Mouse (Mus musculus): ENCODE results near the gene C1ql4.
"Not testable (repeated sequence)": the region's sequence is repeated elsewhere in the genome, so short reads cannot be mapped to it uniquely, and the experiment has no call there.

The C1ql4 gene

GRCm38 (mm10) chr15:99097840-99098492, 10.3 kb upstream of the C1ql4 start:
- no peak for DNase-seq

GRCm38 (mm10) chr15:99096831-99097500, 9.3 kb upstream of the C1ql4 start:
- no peak for DNase-seq

- no peak for DNase-seq
Observed at GRCm38 (mm10) chr15:99096061-99096793, 8.6 kb upstream of the C1ql4 start.

GRCm38 (mm10) chr15:99095356-99095755, 7.7 kb upstream of the C1ql4 start:
- no peak for DNase-seq

GRCm38 (mm10) chr15:99094631-99095270, 7.1 kb upstream of the C1ql4 start:
- DNase-seq, result peak; percentile 42

DNA sequence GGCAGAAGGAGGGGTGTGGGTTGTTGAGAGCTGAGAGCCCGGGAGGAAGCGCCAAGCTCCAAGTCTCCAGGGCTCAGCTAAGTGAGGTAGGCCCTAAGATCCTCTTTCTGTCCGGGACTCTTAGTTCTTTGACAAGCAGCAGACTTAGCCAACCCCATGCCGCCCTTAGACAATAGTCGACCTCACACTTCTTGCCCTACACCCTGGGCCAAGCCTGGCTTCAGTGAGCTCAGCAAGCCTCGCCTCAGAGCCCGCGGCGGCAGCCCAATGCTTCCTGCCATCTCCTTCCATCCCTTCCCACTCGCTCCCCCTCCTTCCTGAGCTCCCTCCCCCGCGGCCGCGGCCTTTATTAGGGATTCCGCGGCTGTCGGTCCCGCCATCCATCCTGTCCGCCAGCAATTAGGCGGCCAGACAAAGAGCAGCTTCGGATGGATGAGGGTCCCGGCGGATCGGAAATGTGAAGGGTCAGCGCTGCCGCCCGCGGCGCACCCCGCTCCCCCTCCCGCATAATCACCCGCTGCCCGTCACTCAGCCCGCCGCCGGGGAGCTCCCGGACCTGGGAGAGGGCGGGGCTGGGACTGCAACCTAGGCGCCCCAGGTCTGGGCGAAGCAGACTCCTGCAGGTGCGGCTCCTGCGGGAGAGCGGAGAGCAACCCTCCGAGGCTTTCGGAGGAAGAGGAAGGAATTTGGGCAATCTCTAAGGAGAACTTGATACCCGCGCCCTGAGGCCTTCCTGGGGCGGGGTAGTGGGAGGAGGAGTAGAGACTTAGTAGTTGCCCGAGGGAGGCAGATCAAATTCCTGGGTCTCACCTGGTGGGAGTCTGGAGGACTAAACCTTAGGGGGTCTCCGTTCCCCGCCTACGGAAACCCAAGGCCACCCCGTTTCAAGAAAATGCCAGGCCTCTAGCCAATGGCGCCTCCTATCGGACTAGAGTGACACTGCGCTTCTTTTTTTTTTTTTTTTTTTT, 6.0 kb upstream of the C1ql4 start:
- peak; percentile 40 for DNase-seq

GRCm38 (mm10) chr15:99092870-99093269, 5.3 kb upstream of the C1ql4 start, which contains the start of gene Dnajc22:
Dnajc22 (plus strand) TSS chr15:99093170.
- DNase-seq, result no peak

DNA sequence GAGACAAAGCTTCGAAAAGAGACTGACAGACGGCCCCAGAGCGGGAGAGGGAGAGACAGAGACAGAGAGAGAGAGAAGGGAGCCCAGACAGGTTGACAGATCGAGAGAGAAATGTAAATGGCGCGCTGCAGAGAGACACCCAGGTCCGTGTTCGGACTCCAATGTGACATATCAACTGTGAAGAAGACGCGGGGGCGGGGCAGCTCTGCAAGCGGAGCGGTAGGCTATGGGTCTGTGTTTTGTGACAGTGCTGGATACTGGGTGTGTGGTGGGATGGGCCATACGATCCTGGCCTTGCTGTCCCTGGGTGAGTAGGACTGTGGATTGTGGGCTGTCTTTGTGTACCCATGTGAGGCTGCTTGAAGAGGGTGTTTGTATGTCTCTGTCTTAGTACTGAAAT, 1.5 kb upstream of the C1ql4 start:
- no peak for DNase-seq

- DNase-seq, result peak; percentile 75
Observed at GRCm38 (mm10) chr15:99088292-99088691, 675 bp upstream of the C1ql4 start.

GRCm38 (mm10) chr15:99085997-99086396, 1.6 kb downstream of the C1ql4 start:
- DNase-seq, result no peak

- DNase-seq, result no peak
Observed at GRCm38 (mm10) chr15:99084618-99085017, 3.0 kb downstream of the C1ql4 start.

DNA sequence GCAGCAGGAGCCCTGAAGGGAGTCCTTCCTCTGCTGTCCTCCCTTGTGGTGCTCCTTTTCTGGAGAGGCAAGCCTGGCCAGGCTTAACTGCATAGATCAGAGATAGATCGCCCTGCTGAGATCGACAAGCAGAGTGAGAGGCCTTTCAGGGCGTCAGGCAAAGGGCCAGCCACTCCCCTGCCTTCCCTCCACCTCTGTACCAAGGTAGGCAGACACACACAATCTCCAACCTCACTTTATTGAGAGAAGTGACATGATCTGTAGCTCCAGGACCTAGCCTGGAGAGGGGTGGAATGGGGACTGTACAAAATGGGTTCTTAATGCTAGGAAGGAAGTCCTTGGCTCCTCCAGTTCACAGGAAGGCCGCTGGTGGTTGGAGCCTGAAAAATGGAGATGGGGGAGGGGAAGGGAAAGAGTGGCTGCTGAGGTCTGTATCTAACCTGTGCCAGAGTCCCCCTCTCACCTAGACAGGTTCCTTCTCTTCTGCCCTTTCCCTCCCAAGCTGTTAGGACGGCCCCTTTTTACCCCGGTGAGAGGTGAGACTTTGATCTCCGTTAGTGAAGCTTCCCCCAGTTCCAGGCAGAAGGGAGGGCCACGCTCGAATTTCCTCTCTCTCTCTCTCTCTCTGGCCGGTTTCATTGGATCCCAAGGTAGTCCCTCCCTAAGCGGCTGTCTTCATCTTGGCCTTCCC, 3.6 kb downstream of the C1ql4 start:
- DNase-seq, result no peak

DNA sequence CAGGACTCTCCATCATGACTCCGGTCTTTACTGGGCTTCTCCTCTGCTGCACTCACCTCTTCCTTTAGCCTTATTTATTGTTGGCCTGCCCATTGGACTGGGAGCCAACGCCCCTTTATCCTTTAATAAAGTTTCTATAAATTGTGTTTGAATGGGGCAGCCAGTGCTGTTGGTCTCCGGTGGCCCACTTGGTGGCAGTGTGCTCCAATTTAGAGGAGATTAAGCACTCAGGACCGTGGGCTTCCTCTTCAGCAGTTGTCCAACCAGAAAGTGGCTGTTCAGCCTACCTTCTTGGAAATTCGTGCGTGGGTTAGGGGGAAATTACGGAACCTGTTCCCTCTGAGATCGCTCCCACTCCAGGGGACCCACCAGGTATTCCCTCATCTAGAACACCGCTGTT, 4.4 kb downstream of the C1ql4 start:
- DNase-seq, result peak; percentile 55

DNA sequence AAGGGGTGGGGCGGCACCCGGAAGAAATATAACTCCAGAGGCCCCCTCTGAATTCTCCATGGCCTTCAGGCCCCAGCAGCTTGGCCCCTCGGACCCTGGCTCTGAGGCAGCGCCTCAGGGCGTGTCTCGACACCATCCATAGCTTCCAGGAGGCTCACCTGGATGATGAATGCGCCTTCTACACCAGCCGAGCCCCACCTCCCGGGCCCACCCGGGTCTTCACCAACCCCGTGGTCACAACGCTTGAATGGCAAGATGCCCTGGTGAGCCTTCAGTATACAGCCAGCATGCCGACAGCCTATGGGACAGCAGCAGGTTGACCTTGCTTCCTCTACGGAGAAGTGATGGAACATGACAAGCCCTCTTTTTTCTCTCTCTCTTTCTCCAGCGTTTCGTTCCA, 4.8 kb downstream of the C1ql4 start:
- no peak for DNase-seq

DNA sequence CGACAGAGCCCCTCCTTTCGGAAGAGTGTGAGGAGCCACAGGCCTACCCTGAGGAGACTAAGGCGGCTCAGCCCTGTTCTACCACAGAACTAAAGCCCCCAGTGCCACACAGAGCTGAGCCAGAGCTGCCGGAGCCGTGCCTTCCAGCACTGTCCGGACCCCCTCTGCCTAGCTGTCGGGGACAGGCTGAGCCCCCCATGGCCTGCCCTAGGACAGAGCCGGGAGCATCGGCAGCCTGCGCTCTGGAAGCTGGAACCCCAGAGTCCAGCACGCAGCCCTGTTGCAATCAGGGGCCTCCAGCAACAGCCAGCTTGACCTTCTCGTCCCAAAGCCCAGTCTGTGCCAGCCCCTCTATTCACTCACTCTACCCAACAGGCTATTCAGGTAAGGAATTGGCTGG, 5.3 kb downstream of the C1ql4 start:
- no peak for DNase-seq

DNA sequence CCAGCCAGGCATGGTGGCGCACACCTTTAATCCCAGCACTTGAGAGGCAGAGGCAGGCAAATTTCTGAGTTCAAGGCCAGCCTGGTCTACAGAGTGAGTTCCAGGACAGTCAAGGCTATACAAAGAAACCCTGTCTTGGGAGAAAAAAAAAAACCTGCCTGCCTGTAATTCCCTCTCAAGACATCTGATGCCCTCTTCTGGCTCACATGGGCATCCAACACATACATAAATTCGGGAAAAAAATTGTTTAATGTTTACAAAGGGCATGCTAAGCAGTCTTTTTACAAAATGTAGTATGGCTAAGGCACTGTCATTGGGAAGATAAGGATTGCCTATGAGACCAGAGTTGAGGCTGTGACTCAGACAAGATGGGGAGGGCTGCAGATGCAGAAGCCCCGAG, 7.8 kb downstream of the C1ql4 start:
- no peak for DNase-seq

GRCm38 (mm10) chr15:99078181-99078910, 9.3 kb downstream of the C1ql4 start:
- no peak for DNase-seq

- DNase-seq, result not testable (repeated sequence)
Observed at GRCm38 (mm10) chr15:99076011-99076410, 11.6 kb downstream of the C1ql4 start.

- DNase-seq, result peak; percentile 98
Observed at GRCm38 (mm10) chr15:99074600-99075333, 12.8 kb downstream of the C1ql4 start.

- DNase-seq, result no peak
Observed at GRCm38 (mm10) chr15:99074019-99074599, 13.5 kb downstream of the C1ql4 start, which contains the start of gene Troap. Troap (plus strand) TSS chr15:99074575.

All from right cerebral cortex, postnatal 14 days (tissue).